Mouse (Mus musculus) liver, embryonic 14.5 days (tissue): ENCODE data around the gene Comtd1.

Experiments used
- CTCF ChIP-seq: IDR thresholded peaks from 2 replicates; pipeline ENCODE4 v1.5.1; 2016; ENCODE audit warnings: antibody characterized with exemption, low read depth, control low read depth
- EP300 ChIP-seq: IDR thresholded peaks from 2 replicates; pipeline ENCODE4 v1.6.1; 2016; ENCODE audit warnings: antibody characterized with exemption, low read depth

- TF ChIP-seq EP300, result no peak
- TF ChIP-seq CTCF, result no peak
Observed at GRCm38 (mm10) chr14:21801624-21802023, 47.2 kb downstream of the Comtd1 start.
